Mouse (Mus musculus) hindbrain, embryonic 16.5 days (tissue): Measurements from ENCODE around the gene Psma7. TPM values are rescaled to one million over a fixed set of nuclear protein-coding genes. Genes with fewer than 3 reads are reported as not detected.

Experiments used
- ATAC-seq: fragments of 200-750 bp; cut with Nextera tagmentation; 2 replicates; pipeline ENCODE4 v1.8.0; 2017; ENCODE audit warnings: moderate TSS enrichment, moderate library complexity
- H3K27ac ChIP-seq: fragments of 300-500 bp; sonication (generic); 2 replicates; pipeline ENCODE4 v1.5.1; 2014; ENCODE audit warnings: low read depth, mild to moderate bottlenecking, control low read depth, low read length, moderate library complexity
- H3K27me3 ChIP-seq: fragments of 300-500 bp; sonication (generic); replicated peaks from 2 replicates; pipeline ENCODE4 v1.6.1; 2014; ENCODE audit warnings: low read length; ENCODE audit not compliant: control insufficient read depth, insufficient read depth
- H3K36me3 ChIP-seq: fragments of 300-500 bp; sonication (generic); 2 replicates; pipeline ENCODE4 v1.6.1; 2014; ENCODE audit warnings: mild to moderate bottlenecking, low read length, moderate library complexity, mixed read lengths; ENCODE audit not compliant: control insufficient read depth, insufficient read depth
- H3K4me1 ChIP-seq: fragments of 300-500 bp; sonication (generic); 2 replicates; pipeline ENCODE4 v1.6.1; 2014; ENCODE audit warnings: low read depth, low read length; ENCODE audit not compliant: control insufficient read depth, insufficient read depth
- H3K4me2 ChIP-seq: fragments of 300-500 bp; sonication (generic); 2 replicates; pipeline ENCODE4 v1.6.1; 2014; ENCODE audit warnings: mild to moderate bottlenecking, low read length, control low read depth, moderate library complexity
- H3K4me3 ChIP-seq: fragments of 300-500 bp; sonication (generic); 2 replicates; pipeline ENCODE4 v1.5.1; 2014; ENCODE audit warnings: mild to moderate bottlenecking, low read length, control low read depth, moderate library complexity
- H3K9ac ChIP-seq: fragments of 300-500 bp; sonication (generic); 2 replicates; pipeline ENCODE4 v1.6.1; 2014; ENCODE audit warnings: low read depth, mild to moderate bottlenecking, control low read depth, low read length, moderate library complexity
- H3K9me3 ChIP-seq: fragments of 300-500 bp; sonication (generic); 2 replicates; pipeline ENCODE4 v1.6.1; 2014; ENCODE audit warnings: mild to moderate bottlenecking, low read length, moderate library complexity; ENCODE audit not compliant: control insufficient read depth
- WGBS: fragments of 180-500 bp; shearing (Covaris S2); extraction: QIAGEN DNeasy Blood & Tissue Kit; methylation state at CpG from one replicate; pipeline ENCODE4 v1.1.7; 2014; 5-methylcytosine and 5-hydroxymethylcytosine counted together
- polyA plus RNA-seq: library from polyadenylated mRNA; unstranded; fragments of >200 nt; fragmentation: Nextera tagmentation; extraction: Ambion mirVana; gene quantifications from 2 replicates; pipeline ENCODE4 v1.2.1, GENCODE M21; 2015

Psma7 gene
- polyA plus RNA-seq, 1 experiment from 2014 or later, result 534 TPM

DNA sequence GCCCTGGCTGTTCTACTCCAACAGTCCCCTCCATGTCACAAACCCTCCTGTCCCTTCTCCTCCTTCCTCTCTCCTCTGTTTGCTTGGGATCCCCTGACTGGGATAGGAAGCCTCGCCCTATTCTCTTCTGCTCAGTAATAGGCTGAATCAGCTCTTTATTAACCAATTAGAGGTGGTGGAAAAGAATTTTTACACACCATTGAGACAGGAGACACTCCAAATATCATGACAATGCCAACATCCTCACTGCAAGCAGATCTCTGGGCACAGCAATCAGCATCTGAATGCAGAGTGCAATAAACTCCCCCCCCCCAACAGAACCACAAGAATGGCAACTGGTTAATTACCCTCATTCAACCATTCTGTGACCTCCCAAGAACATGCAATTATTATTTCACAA lies 53.1 kb downstream of the Psma7 start:
- Histone ChIP-seq H3K9ac (no peak overlapping the region), H3K27ac (no peak overlapping the region), H3K4me3 (no peak overlapping the region), H3K4me2 (no peak overlapping the region), H3K27me3 (no peaks in the 10 kb centered on the region), H3K4me1 (no peaks in the 10 kb centered on the region), H3K36me3 (no peaks in the 10 kb centered on the region), H3K9me3 (no peaks in the 10 kb centered on the region)
- 39% methylated on average over 1 of the region's 1 CpGs for WGBS
- no peak for ATAC-seq

DNA sequence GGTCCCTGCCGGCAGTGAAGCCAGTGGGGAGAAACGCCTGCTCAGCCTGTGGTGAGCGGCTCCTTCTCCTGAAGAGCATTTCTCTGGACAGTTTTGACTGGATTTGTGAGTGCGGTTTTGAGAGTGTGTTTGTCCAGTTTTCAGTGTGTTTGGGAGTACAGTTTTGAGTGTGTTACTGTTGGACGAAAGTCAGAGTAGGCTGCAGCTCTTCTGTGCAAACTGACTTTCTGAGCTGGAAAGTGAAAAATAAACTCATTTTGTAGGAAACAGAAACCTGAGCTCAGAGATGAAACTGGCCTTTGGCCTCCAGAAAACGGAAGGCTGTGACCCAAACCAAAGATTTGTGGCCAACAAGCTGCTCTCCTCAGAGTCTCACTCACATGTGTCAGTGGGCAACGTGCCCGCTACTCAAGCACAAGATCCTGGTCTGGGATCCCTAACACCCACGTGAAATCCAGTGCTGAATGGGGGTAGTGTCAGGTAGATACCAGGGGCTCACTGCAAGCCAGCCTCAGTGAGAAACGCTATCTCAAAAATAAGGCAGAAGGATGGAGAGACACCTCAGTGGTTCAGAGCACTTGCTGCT lies 55.7 kb downstream of the Psma7 start:
- H3K9me3 ChIP-seq, result no peaks in the 10 kb centered on the region
- no peaks in the 10 kb centered on the region for H3K4me1 ChIP-seq
- no peak overlapping the region for H3K4me3 ChIP-seq
- H3K36me3 ChIP-seq, result no peaks in the 10 kb centered on the region
- 81% methylated on average over 10 of the region's 10 CpGs for WGBS
- H3K9ac ChIP-seq, result no peak overlapping the region
- no peaks in the 10 kb centered on the region for H3K27me3 ChIP-seq
- H3K4me2 ChIP-seq, result no peak overlapping the region
- no peak for ATAC-seq
- no peak overlapping the region for H3K27ac ChIP-seq

Other genes starting within 250 kb of the Psma7 start
- gene Taf4, start 65.8 kb downstream of the Psma7 start, polyA plus RNA-seq, result 2.8 and 3.0 TPM in 2 replicates
- gene Lsm14b, start 17.4 kb downstream of the Psma7 start, polyA plus RNA-seq, result 9.3 and 17.8 TPM in 2 replicates
- 53.0 and 61.1 TPM in 2 replicates for gene Ss18l1, start 76 bp upstream of the Psma7 start, polyA plus RNA-seq
- gene Mtg2, start 28.2 kb upstream of the Psma7 start, polyA plus RNA-seq, result 33.1 and 33.2 TPM in 2 replicates
- 2.1 and 2.7 TPM in 2 replicates for gene Hrh3, start 62.1 kb upstream of the Psma7 start, polyA plus RNA-seq
- 70.5 and 72.8 TPM in 2 replicates for gene Osbpl2, start 76.9 kb upstream of the Psma7 start, polyA plus RNA-seq
- gene Adrm1, start 129.1 kb upstream of the Psma7 start, polyA plus RNA-seq, result 193 and 201 TPM in 2 replicates
- 2.2 and 3.5 TPM in 2 replicates for gene Lama5, start 183.4 kb upstream of the Psma7 start, polyA plus RNA-seq
- 271 and 282 TPM in 2 replicates for gene Rps21, start 214.9 kb upstream of the Psma7 start, polyA plus RNA-seq
- gene Cables2, start 231.1 kb upstream of the Psma7 start, polyA plus RNA-seq, result 11.1 and 22.2 TPM in 2 replicates
- gene Rbbp8nl, start 247.4 kb upstream of the Psma7 start, polyA plus RNA-seq, result not detected in 2 replicates